Mouse (Mus musculus): ENCODE measurements around the gene Cdh13.

GRCm38 (mm10) chr8:118601376-118601775, 317.8 kb downstream of the Cdh13 start:
- no peak for TF ChIP-seq CTCF (IDR thresholded peaks at IDR 0.05; ENCODE audit: low read depth)
- no peak for TF ChIP-seq EP300 (IDR thresholded peaks at IDR 0.05; ENCODE audit: low read depth)

Data from liver, postnatal 0 days (tissue).